26 mouse cellular contexts compared by ENCODE assay signal in the genomic region with DNA sequence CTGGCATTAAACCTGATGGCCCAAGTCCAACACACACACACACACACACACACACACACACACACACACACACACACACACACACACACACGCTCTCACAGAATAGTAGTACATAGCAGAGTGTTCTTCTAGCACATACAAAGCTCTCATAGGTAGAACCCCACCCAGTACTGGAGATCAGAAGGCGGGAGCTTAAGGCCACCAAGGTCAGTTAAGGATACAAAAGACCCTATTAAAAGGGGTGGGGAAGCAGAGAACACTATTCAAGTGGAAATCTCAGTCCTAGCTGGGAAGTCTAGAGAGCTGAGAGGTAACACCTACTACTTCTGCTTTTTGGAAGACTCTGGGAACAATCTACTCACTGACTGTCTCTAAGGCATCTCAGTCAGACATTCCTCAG. TPM values are rescaled to one million over a fixed set of nuclear protein-coding genes. Genes with fewer than 3 reads are reported as not detected.
DNase-seq lines count a peak whose midpoint lies in the region; ATAC-seq and TF ChIP-seq lines count a peak whose summit lies in the region.
"Had no signal": no experiment of that assay in that cellular context is flagged by ENCODE, and none has a peak within 500 bp of the region (broad histone marks: within the 10 kb centered on the region; RNA-seq: fewer than 3 reads in every experiment).

No protein-coding gene starts in this region.

- no peak overlapping the region for H3K9ac ChIP-seq in intestine, embryonic 14.5 days (ENCODE audit: low read length)
- H3K9ac ChIP-seq in intestine, embryonic 15.5 days, result no peak overlapping the region
- H3K9ac ChIP-seq: forebrain, embryonic 13.5 days; heart, embryonic 13.5 days; hindbrain, embryonic 13.5 days had no signal

- 86% methylated on average over 2 of the region's 2 CpGs for WGBS in intestine, embryonic 14.5 days
- 80% methylated on average over 2 of the region's 2 CpGs for WGBS in intestine, embryonic 15.5 days
- 95% methylated on average over 2 of the region's 2 CpGs for WGBS in thymus, adult 2 months

- no peaks in the 10 kb centered on the region for H3K27me3 ChIP-seq in intestine, embryonic 14.5 days (replicated peaks; ENCODE audit: control insufficient read depth, insufficient read depth, low read length)
- no peaks in the 10 kb centered on the region for H3K27me3 ChIP-seq in intestine, embryonic 15.5 days (replicated peaks)
- no peaks in the 10 kb centered on the region for H3K27me3 ChIP-seq in E14TG2a.4 (ENCODE audit: insufficient read depth, low read length)
- no peaks in the 10 kb centered on the region for H3K27me3 ChIP-seq in thymus, adult 2 months (ENCODE audit: control insufficient read depth, insufficient read depth, low read length)
- H3K27me3 ChIP-seq: forebrain, embryonic 13.5 days; heart, embryonic 13.5 days; hindbrain, embryonic 13.5 days had no signal

- no peaks in the 10 kb centered on the region for H3K9me3 ChIP-seq in intestine, embryonic 14.5 days (ENCODE audit: control insufficient read depth, low read length)
- no peaks in the 10 kb centered on the region for H3K9me3 ChIP-seq in intestine, embryonic 15.5 days
- H3K9me3 ChIP-seq in E14TG2a.4 (ENCODE audit: low read length), result no peaks in the 10 kb centered on the region
- H3K9me3 ChIP-seq: forebrain, embryonic 10.5 days; forebrain, embryonic 13.5 days; G1E; heart, embryonic 10.5 days; heart, embryonic 13.5 days; hindbrain, embryonic 10.5 days; hindbrain, embryonic 13.5 days had no signal

- no peak for ATAC-seq in intestine, embryonic 14.5 days (replicated peaks; ENCODE audit: low FRiP score, low TSS enrichment, low read depth)
- ATAC-seq in intestine, embryonic 15.5 days, result no peak
- ATAC-seq: forebrain, embryonic 13.5 days; forebrain, embryonic 16.5 days; hindbrain, embryonic 16.5 days had no signal

- no peak overlapping the region for H3K4me3 ChIP-seq in intestine, embryonic 14.5 days (ENCODE audit: low read depth, low read length)
- no peak overlapping the region for H3K4me3 ChIP-seq in intestine, embryonic 15.5 days (replicated peaks)
- peak overlapping the region; percentile 93 for H3K4me3 ChIP-seq in E14TG2a.4 (replicated peaks; ENCODE audit: low read length)
- H3K4me3 ChIP-seq in thymus, adult 2 months (ENCODE audit: control insufficient read depth, insufficient read depth, low read length), result no peak overlapping the region
- H3K4me3 ChIP-seq: forebrain, embryonic 10.5 days; forebrain, embryonic 13.5 days; heart, embryonic 10.5 days; hindbrain, embryonic 10.5 days; hindbrain, embryonic 13.5 days had no signal

- TF ChIP-seq CTCF in E14TG2a.4 (conservative IDR thresholded peaks at IDR 0.05; ENCODE audit: low read length), result no peak
- TF ChIP-seq CTCF in thymus, adult 2 months (IDR thresholded peaks at IDR 0.05; ENCODE audit: borderline replicate concordance, control insufficient read depth, extremely low read depth, insufficient read depth, low read length, poor library complexity), result no peak

- H3K4me1 ChIP-seq in intestine, embryonic 14.5 days (replicated peaks; ENCODE audit: control insufficient read depth, insufficient read depth, low read length), result peaks cover 28% of the 10 kb centered on the region
- H3K4me1 ChIP-seq in intestine, embryonic 15.5 days (replicated peaks), result peaks cover 21% of the 10 kb centered on the region
- H3K4me1 ChIP-seq in E14TG2a.4 (replicated peaks; ENCODE audit: low read depth, low read length), result peaks cover 74% of the 10 kb centered on the region
- H3K4me1 ChIP-seq in thymus, adult 2 months (replicated peaks; ENCODE audit: control insufficient read depth, insufficient read depth, low read length), result peaks cover 4% of the 10 kb centered on the region; the same call in 1 of the 2 replicates

- TF ChIP-seq POLR2A in thymus, adult 2 months (IDR thresholded peaks at IDR 0.05; ENCODE audit: control insufficient read depth, extremely low read depth, insufficient read depth, low read length, poor library complexity), result no peak

- 0 out of 2 replicates have a peak, but pooled peaks cover 8% of the 10 kb centered on the region for H3K36me3 ChIP-seq in intestine, embryonic 14.5 days (ENCODE audit: control insufficient read depth, insufficient read depth, low read length)
- no peaks in the 10 kb centered on the region for H3K36me3 ChIP-seq in intestine, embryonic 15.5 days
- H3K36me3 ChIP-seq in E14TG2a.4 (ENCODE audit: insufficient read depth, low read length), result peaks cover 12% of the 10 kb centered on the region; the same call in 1 of the 2 replicates
- no peaks in the 10 kb centered on the region for H3K36me3 ChIP-seq in thymus, adult 2 months (ENCODE audit: control insufficient read depth, insufficient read depth, low read length)
- H3K36me3 ChIP-seq: hindbrain, embryonic 13.5 days had no signal

- no peak for DNase-seq in intestine, embryonic 14.5 days (ENCODE audit: low spot score)
- peak; percentile 97 for DNase-seq in ES-CJ7 (ENCODE audit: low read depth, low spot score)
- DNase-seq in R1 (ENCODE audit: low read depth, low spot score), result peak; percentile 95
- no peak for DNase-seq in gastrocnemius, postnatal 4 days (ENCODE audit: low spot score in 2 of 2)
- no peak for DNase-seq in thymus, adult 2 months
- DNase-seq in spleen, postnatal 36 days (ENCODE audit: low spot score in 2 of 2), result no peak
- DNase-seq: adrenal gland, postnatal 10 days; adrenal gland, postnatal 36 days; cerebellum, adult 18-20 months; cerebellum, adult 9-10 months; gastrocnemius, postnatal 10 days; gastrocnemius, postnatal 36 days; heart, adult 18-20 months; kidney, adult 18-20 months had no signal

- H3K27ac ChIP-seq in intestine, embryonic 14.5 days (ENCODE audit: low read depth), result no peak overlapping the region
- no peak overlapping the region for H3K27ac ChIP-seq in intestine, embryonic 15.5 days
- H3K27ac ChIP-seq in thymus, adult 2 months (ENCODE audit: control insufficient read depth, insufficient read depth, low read length), result no peak overlapping the region
- H3K27ac ChIP-seq: forebrain, embryonic 10.5 days; forebrain, embryonic 13.5 days; heart, embryonic 10.5 days; heart, embryonic 13.5 days; hindbrain, embryonic 10.5 days; hindbrain, embryonic 13.5 days had no signal

- H3K4me2 ChIP-seq in intestine, embryonic 14.5 days (ENCODE audit: low read length), result 0 out of 2 replicates have a peak overlapping the region, but pooled peaks have one; percentile 15
- H3K4me2 ChIP-seq in intestine, embryonic 15.5 days (replicated peaks), result no peak overlapping the region
- H3K4me2 ChIP-seq: forebrain, embryonic 13.5 days; hindbrain, embryonic 13.5 days had no signal

RNA-seq across cellular contexts. Expression of a gene that starts 3.0 kb away (rescaled TPM):
- 83.6 and 94.5 TPM in 2 replicates for polyA plus RNA-seq in intestine, embryonic 14.5 days (2014; fragmentation: Nextera tagmentation; extraction: Ambion mirVana)
- 129 and 133 TPM in 2 replicates for polyA plus RNA-seq in intestine, embryonic 15.5 days (2015; fragmentation: Nextera tagmentation; extraction: Ambion mirVana)
- total RNA-seq in gastrocnemius, postnatal 4 days (2021), result 10 to 100 TPM; 17.0 to 18.9 TPM
- polyA plus RNA-seq in thymus, adult 2 months (2012; rRNA removed), result 23.9 and 29.8 TPM in 2 replicates

RNA-seq across cellular contexts. Expression of a gene that starts 27.2 kb away (rescaled TPM):
- 166 and 184 TPM in 2 replicates for polyA plus RNA-seq in intestine, embryonic 14.5 days (2014; fragmentation: Nextera tagmentation; extraction: Ambion mirVana)
- polyA plus RNA-seq in intestine, embryonic 15.5 days (2015; fragmentation: Nextera tagmentation; extraction: Ambion mirVana), result 157 and 162 TPM in 2 replicates
- total RNA-seq in gastrocnemius, postnatal 4 days (2021), result 100 to 1,000 TPM; 169 to 187 TPM
- polyA plus RNA-seq in thymus, adult 2 months (2012; rRNA removed), result 14.8 and 23.5 TPM in 2 replicates

RNA-seq across cellular contexts. Expression of a gene that starts 33.7 kb away (rescaled TPM):
- polyA plus RNA-seq in intestine, embryonic 14.5 days (2014; fragmentation: Nextera tagmentation; extraction: Ambion mirVana), result 0.04 and 0.11 TPM in 2 replicates
- polyA plus RNA-seq in intestine, embryonic 15.5 days (2015; fragmentation: Nextera tagmentation; extraction: Ambion mirVana), result 0.08 TPM in 1 of 2 replicates, not detected in the other
- total RNA-seq in gastrocnemius, postnatal 4 days (2021), result 1 to 10 TPM; 3.2 to 3.5 TPM
- 0.33 and 0.54 TPM in 2 replicates for polyA plus RNA-seq in thymus, adult 2 months (2012; rRNA removed)
- polyA plus RNA-seq: embryonic facial prominence, embryonic 11.5 days; forebrain, embryonic 10.5 days; G1E had no signal

RNA-seq across cellular contexts. Expression of a gene that starts 34.5 kb away (rescaled TPM):
- polyA plus RNA-seq in intestine, embryonic 14.5 days (2014; fragmentation: Nextera tagmentation; extraction: Ambion mirVana), result 2.1 and 3.1 TPM in 2 replicates
- polyA plus RNA-seq in intestine, embryonic 15.5 days (2015; fragmentation: Nextera tagmentation; extraction: Ambion mirVana), result 2.9 and 4.5 TPM in 2 replicates
- 10 to 100 TPM; 19.0 to 26.8 TPM for total RNA-seq in gastrocnemius, postnatal 4 days (2021)
- 4.6 and 7.4 TPM in 2 replicates for polyA plus RNA-seq in thymus, adult 2 months (2012; rRNA removed)
- total RNA-seq: G1E had no signal

RNA-seq across cellular contexts. Expression of a gene that starts 48.5 kb away (rescaled TPM):
- 33.1 and 34.6 TPM in 2 replicates for polyA plus RNA-seq in intestine, embryonic 14.5 days (2014; fragmentation: Nextera tagmentation; extraction: Ambion mirVana)
- 35.9 and 36.8 TPM in 2 replicates for polyA plus RNA-seq in intestine, embryonic 15.5 days (2015; fragmentation: Nextera tagmentation; extraction: Ambion mirVana)
- 10 to 100 TPM; 22.9 to 29.4 TPM for total RNA-seq in gastrocnemius, postnatal 4 days (2021)
- 13.2 and 13.6 TPM in 2 replicates for polyA plus RNA-seq in thymus, adult 2 months (2012; rRNA removed)

Comparison
In these comparisons a context has a peak if more than half of its experiments do, and no peak if none do; other contexts are left out.
1. DNase-seq: peak in ES-CJ7 (single experiment) and R1 (single experiment); none in intestine, embryonic 14.5 days (single experiment), gastrocnemius, postnatal 4 days (0 of 2), thymus, adult 2 months (single experiment) and spleen, postnatal 36 days (0 of 2).